Mouse (Mus musculus) neural tube, embryonic 13.5 days (tissue): ENCODE measurements at regions not wholly inside any gene's neighbourhood (a gene's known extent, or its start where the extent isn't known, plus 50 kb on each side); places are given as distances from the start of the nearest gene placed in this dataset.

ENCODE experiments used
- ATAC-seq: fragments of 200-750 bp; cut with Nextera tagmentation; 2 replicates; pipeline ENCODE4 v1.8.0; 2017; ENCODE audit warnings: low read depth, mild to moderate bottlenecking, moderate TSS enrichment, moderate library complexity
- H3K27ac ChIP-seq: fragments of 300-500 bp; sonication (generic); replicated peaks from 2 replicates; pipeline ENCODE4 v1.5.1; 2015; ENCODE audit warnings: moderate library complexity, mild to moderate bottlenecking, inconsistent platforms
- H3K27me3 ChIP-seq: fragments of 300-500 bp; sonication (generic); 2 replicates; pipeline ENCODE4 v1.6.1; 2015; ENCODE audit warnings: mild to moderate bottlenecking, inconsistent platforms
- H3K36me3 ChIP-seq: fragments of 300-500 bp; sonication (generic); 2 replicates; pipeline ENCODE4 v1.6.1; 2015; ENCODE audit warnings: mild to moderate bottlenecking, inconsistent platforms
- H3K4me1 ChIP-seq: fragments of 300-500 bp; sonication (generic); replicated peaks from 2 replicates; pipeline ENCODE4 v1.6.1; 2015; ENCODE audit warnings: inconsistent platforms
- H3K4me2 ChIP-seq: fragments of 300-500 bp; sonication (generic); 2 replicates; pipeline ENCODE4 v1.6.1; 2015; ENCODE audit warnings: inconsistent platforms, mild to moderate bottlenecking, moderate library complexity
- H3K4me3 ChIP-seq: fragments of 300-500 bp; sonication (generic); 2 replicates; pipeline ENCODE4 v1.5.1; 2015; ENCODE audit warnings: mild to moderate bottlenecking, inconsistent platforms
- H3K9ac ChIP-seq: fragments of 300-500 bp; sonication (generic); 2 replicates; pipeline ENCODE4 v1.6.1; 2015; ENCODE audit warnings: moderate library complexity, mild to moderate bottlenecking, inconsistent platforms
- H3K9me3 ChIP-seq: fragments of 300-500 bp; sonication (generic); 2 replicates; pipeline ENCODE4 v1.6.1; 2016; ENCODE audit warnings: inconsistent platforms
- WGBS: fragments of 180-500 bp; shearing (Covaris S2); methylation state at CpG from one replicate; pipeline ENCODE4 v1.1.7; 2015; 5-methylcytosine and 5-hydroxymethylcytosine counted together

DNA sequence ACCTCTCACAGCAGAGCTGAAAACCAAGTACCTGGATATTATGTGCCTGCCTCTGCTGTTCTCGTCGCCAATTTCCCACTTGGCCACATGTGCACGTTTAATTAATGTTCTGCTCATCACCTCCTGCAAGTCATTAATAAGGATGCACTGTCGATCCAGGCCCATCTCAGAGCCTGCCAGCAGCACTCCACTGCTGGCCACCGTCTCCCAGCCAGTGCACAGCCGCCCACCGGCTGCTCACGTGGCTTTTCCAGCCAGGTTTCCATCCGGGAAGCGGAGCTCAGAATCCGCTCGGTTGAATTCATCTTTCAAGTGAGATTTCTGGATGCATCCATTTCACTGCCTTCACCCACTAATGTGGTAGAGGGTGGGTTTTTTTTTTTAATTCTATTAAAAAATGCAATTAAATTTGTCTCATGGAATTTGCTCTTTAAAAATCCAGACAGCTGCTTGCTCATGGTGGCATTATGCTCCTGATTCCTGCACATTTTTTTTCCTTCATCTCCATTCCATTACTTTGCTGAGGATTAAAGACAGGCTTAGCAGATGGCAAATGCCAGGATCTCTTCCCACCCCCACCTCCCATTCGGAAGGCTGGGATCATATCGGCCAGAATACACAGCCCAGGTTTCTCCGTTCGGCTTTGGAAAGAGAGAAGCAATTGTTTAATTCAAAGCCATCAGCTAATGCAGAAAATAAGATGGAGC lies 113.9 kb upstream of the Lmo4 start:
- no peaks in the 10 kb centered on the region for H3K9me3 ChIP-seq
- peak overlapping the region; percentile 18 for H3K9ac ChIP-seq
- peak overlapping the region; percentile 34 for H3K4me2 ChIP-seq
- H3K4me3 ChIP-seq, result no peak overlapping the region
- 42% methylated on average over 16 of the region's 16 CpGs for WGBS
- ATAC-seq, result peak; percentile 88
- H3K27ac ChIP-seq, result peak overlapping the region; percentile 84
- H3K27me3 ChIP-seq, result no peaks in the 10 kb centered on the region
- H3K4me1 ChIP-seq, result peaks cover 21% of the 10 kb centered on the region
- H3K36me3 ChIP-seq, result no peaks in the 10 kb centered on the region

GRCm38 (mm10) chr3:144310748-144311147 lies 105.7 kb upstream of the Lmo4 start:
- Histone ChIP-seq H3K4me1 (peaks cover 2% of the 10 kb centered on the region), H3K36me3 (no peaks in the 10 kb centered on the region), H3K4me3 (no peak overlapping the region), H3K27me3 (no peaks in the 10 kb centered on the region), H3K9ac (no peak overlapping the region), H3K4me2 (no peak overlapping the region), H3K9me3 (no peaks in the 10 kb centered on the region), H3K27ac (no peak overlapping the region)
- ATAC-seq, result no peak
- WGBS, result 90% methylated on average over 5 of the region's 5 CpGs

DNA sequence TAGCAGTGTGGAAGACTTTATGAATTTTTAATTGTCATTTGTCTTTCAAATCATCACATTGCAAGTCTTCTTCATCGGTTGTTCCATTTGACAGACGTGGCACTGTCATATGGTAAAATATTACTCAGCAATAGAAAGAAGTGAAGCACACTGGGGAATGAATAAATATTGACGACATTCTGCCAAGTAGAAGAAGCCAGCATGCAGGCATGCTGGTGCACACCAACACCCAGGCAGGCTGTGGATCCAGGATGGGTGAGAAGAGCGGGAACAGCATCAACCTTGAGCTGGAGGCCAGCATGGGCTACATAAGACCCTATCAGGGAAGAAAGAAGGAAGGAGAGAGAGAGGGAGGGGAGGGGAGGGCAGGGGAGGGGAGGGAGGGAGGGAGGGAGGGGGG lies 103.6 kb upstream of the Lmo4 start:
- H3K36me3 ChIP-seq, result no peaks in the 10 kb centered on the region

DNA sequence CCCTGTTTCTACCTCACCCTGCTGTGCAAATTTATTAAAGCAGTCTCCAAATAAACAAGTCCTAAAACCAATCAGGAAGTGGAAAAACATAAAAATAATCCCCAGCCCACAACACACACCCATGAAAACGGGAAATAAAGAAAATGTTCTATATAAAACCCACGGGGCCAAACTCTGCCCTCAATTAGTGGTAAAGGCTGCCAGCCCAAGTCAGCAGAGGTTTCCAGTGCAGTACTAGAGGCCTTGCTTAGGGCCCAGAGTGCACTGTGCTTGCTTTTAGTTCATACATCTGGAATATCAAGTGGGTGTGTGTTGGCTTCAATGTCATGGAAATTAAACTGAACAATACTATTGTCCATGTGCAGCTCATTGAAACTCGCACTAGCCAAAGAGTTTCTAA lies 102.5 kb upstream of the Lmo4 start:
- Histone ChIP-seq H3K9me3 (no peaks in the 10 kb centered on the region), H3K9ac (no peak overlapping the region), H3K4me3 (no peak overlapping the region), H3K36me3 (no peaks in the 10 kb centered on the region), H3K27me3 (no peaks in the 10 kb centered on the region), H3K4me1 (peaks cover 11% of the 10 kb centered on the region), H3K4me2 (no peak overlapping the region), H3K27ac (no peak overlapping the region)
- ATAC-seq, result no peak
- 72% methylated on average over 3 of the region's 3 CpGs for WGBS

More for the DNA sequence above, 103.6 kb upstream of the Lmo4 start:
- Histone ChIP-seq H3K9me3 (no peaks in the 10 kb centered on the region), H3K4me3 (no peak overlapping the region), H3K9ac (no peak overlapping the region), H3K27me3 (no peaks in the 10 kb centered on the region), H3K27ac (no peak overlapping the region), H3K4me2 (no peak overlapping the region), H3K4me1 (peaks cover 11% of the 10 kb centered on the region)
- 74% methylated on average over 4 of the region's 4 CpGs for WGBS
- no peak for ATAC-seq

DNA sequence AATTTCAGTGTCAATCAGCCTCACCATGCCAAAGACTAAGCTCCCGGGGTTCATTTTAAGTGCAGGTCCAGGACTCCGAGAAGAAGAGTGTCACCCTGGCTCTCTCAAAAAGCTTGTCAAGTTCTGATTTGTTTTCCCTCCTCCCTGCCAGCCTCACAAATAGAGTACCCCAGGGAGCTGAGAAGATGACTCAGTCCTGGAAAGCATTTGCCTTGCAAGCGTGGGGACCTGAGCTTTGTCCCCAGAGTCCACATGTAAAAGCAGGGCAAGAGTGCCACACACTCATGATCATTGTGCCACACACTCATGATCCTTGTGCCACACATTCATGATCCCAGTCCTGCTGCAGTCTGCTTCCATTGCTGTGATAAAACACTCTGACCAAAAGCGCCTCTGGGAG lies 100.4 kb upstream of the Lmo4 start:
- H3K4me2 ChIP-seq, result no peak overlapping the region
- no peaks in the 10 kb centered on the region for H3K36me3 ChIP-seq
- 36% methylated on average over 4 of the region's 4 CpGs for WGBS
- H3K4me1 ChIP-seq, result peaks cover 11% of the 10 kb centered on the region
- H3K9ac ChIP-seq, result no peak overlapping the region
- ATAC-seq, result no peak
- no peak overlapping the region for H3K4me3 ChIP-seq
- H3K27me3 ChIP-seq, result no peaks in the 10 kb centered on the region
- no peak overlapping the region for H3K27ac ChIP-seq
- no peaks in the 10 kb centered on the region for H3K9me3 ChIP-seq

DNA sequence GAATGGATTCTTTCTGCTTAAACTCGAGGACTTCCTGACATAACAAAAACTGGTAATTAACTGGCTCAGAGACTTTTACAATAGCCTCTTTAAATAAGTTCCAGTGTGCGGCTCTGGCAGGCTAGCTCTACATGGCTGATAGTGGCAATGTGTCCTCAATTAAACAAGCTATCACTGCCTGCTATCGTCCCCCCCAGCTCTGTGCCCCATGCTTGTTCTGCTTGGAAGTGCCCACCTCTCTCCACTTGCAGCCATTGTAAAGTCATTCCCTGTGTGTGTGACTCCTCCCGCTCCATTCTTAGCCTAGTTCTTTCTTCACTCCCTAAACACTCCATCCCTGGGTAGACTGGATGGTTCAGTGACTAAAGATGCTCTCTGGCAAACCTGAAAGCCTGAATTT lies 99.9 kb upstream of the Lmo4 start:
- no peak overlapping the region for H3K4me2 ChIP-seq
- no peak overlapping the region for H3K9ac ChIP-seq
- 13% methylated on average over 4 of the region's 4 CpGs for WGBS
- H3K27me3 ChIP-seq, result no peaks in the 10 kb centered on the region
- peaks cover 11% of the 10 kb centered on the region for H3K4me1 ChIP-seq
- 0 out of 2 replicates have a peak overlapping the region, but pooled peaks have one; percentile 9 for H3K27ac ChIP-seq
- H3K9me3 ChIP-seq, result no peaks in the 10 kb centered on the region
- H3K36me3 ChIP-seq, result no peaks in the 10 kb centered on the region
- 0 out of 2 replicates have a peak, but pooled peaks have one; percentile 19 for ATAC-seq
- no peak overlapping the region for H3K4me3 ChIP-seq

DNA sequence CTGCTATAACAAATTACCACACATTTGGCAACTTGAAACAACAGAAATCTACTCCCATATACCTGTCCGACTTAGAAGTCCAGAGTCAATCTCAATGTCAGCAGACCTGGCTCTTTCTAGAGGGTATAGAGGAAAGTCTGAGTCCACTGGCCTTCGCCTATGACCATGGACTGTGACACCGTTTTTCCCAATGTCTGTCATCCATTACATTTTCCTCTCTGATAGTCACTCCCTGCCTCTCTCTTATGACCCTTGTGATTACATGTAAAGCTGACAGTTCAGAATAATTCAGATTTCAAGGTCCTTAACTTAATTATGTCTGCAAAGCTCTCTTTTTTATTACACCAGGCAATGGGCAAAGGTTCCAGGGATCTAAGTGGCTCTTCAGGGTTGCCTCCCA lies 97.6 kb upstream of the Lmo4 start:
- H3K4me2 ChIP-seq, result no peak overlapping the region
- H3K27me3 ChIP-seq, result no peaks in the 10 kb centered on the region
- H3K27ac ChIP-seq, result no peak overlapping the region
- H3K36me3 ChIP-seq, result no peaks in the 10 kb centered on the region
- no peak overlapping the region for H3K9ac ChIP-seq
- no peak overlapping the region for H3K4me3 ChIP-seq
- H3K4me1 ChIP-seq, result peaks cover 11% of the 10 kb centered on the region
- no peaks in the 10 kb centered on the region for H3K9me3 ChIP-seq
- no peak for ATAC-seq
- WGBS, result 90% methylated on average over 3 of the region's 3 CpGs

DNA sequence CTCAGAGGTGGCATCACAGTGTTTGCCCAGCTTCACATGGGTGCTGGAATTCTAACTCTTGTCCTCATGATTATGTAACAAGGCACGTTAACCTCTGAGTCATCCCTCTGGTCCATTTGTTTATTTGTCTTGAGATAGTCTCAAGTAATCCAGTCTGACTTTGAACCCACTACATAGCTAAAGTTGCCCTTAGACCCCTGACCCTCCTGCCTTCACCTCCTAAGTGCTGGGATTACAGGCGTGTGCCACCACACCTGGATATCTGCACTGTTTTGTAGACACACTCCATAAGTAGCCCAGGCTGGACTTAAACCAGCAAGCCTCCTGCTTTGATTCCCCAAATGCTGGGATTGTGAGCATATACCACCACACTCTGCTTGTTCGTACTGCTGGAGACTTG lies 96.0 kb upstream of the Lmo4 start:
- Histone ChIP-seq H3K27ac (no peak overlapping the region), H3K4me3 (no peak overlapping the region), H3K4me2 (no peak overlapping the region), H3K27me3 (no peaks in the 10 kb centered on the region), H3K36me3 (no peaks in the 10 kb centered on the region), H3K9me3 (no peaks in the 10 kb centered on the region), H3K4me1 (peaks cover 11% of the 10 kb centered on the region), H3K9ac (no peak overlapping the region)
- 81% methylated on average over 3 of the region's 3 CpGs for WGBS
- ATAC-seq, result no peak

- H3K4me3 ChIP-seq, result no peak overlapping the region
- 93% methylated on average over 5 of the region's 5 CpGs for WGBS
- ATAC-seq, result no peak
- no peaks in the 10 kb centered on the region for H3K36me3 ChIP-seq
- no peak overlapping the region for H3K4me2 ChIP-seq
- no peaks in the 10 kb centered on the region for H3K9me3 ChIP-seq
- no peak overlapping the region for H3K9ac ChIP-seq
- H3K27me3 ChIP-seq, result no peaks in the 10 kb centered on the region
- no peaks in the 10 kb centered on the region for H3K4me1 ChIP-seq
- H3K27ac ChIP-seq, result no peak overlapping the region
Measured at GRCm38 (mm10) chr3:144299239-144299638, 94.2 kb upstream of the Lmo4 start.

DNA sequence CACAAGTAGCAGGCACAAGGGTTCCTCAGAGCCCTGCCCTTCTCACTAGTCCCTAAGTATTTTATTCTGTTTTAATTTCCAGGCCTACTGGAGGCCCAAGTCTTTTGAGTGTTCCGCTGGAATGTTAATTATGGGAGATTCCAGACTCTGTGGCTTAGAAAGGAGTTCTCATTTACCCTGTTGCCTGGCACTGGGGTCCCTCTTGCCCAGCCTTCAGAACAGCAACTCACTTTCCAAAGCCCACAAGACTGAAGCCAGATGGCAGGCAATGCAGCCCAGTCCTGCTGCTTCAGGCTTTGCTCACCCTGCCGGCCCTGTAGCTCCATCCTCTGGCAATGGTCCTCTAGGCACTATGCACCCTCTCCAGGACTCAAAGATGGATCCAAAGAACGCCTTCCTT lies 84.5 kb upstream of the Lmo4 start:
- WGBS, result 77% methylated on average over 3 of the region's 3 CpGs
- no peak overlapping the region for H3K4me2 ChIP-seq
- H3K36me3 ChIP-seq, result no peaks in the 10 kb centered on the region
- no peak overlapping the region for H3K4me3 ChIP-seq
- ATAC-seq, result no peak
- H3K9me3 ChIP-seq, result no peaks in the 10 kb centered on the region
- no peak overlapping the region for H3K9ac ChIP-seq
- no peaks in the 10 kb centered on the region for H3K27me3 ChIP-seq
- no peak overlapping the region for H3K27ac ChIP-seq
- H3K4me1 ChIP-seq, result no peaks in the 10 kb centered on the region

DNA sequence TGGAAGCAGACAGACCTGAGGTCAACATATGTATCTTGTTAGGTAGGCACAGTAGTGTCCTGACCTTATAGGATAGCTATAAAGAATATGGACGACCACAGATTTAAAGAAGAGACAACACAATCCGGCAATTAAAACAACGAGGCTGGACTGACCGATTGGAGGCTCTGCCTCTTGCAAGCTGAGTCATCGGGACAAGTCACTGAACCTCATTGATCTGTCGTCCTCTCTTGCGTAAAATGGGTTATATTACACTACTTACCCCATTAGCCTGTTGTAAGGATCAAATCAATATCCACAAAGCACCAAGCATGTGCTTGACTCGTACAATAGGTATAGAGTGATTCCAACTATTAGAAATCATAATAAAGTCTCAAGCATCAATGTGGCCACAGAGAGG lies 81.1 kb upstream of the Lmo4 start:
- no peak for ATAC-seq
- no peaks in the 10 kb centered on the region for H3K36me3 ChIP-seq
- H3K27ac ChIP-seq, result no peak overlapping the region
- H3K9ac ChIP-seq, result no peak overlapping the region
- no peak overlapping the region for H3K4me3 ChIP-seq
- no peaks in the 10 kb centered on the region for H3K9me3 ChIP-seq
- no peak overlapping the region for H3K4me2 ChIP-seq
- H3K27me3 ChIP-seq, result no peaks in the 10 kb centered on the region
- no peaks in the 10 kb centered on the region for H3K4me1 ChIP-seq
- WGBS, result 82% methylated on average over 8 of the region's 8 CpGs

GRCm38 (mm10) chr3:144284326-144284725 lies 79.3 kb upstream of the Lmo4 start:
- H3K27ac ChIP-seq, result no peak overlapping the region
- no peak overlapping the region for H3K4me2 ChIP-seq
- no peak overlapping the region for H3K4me3 ChIP-seq
- no peak overlapping the region for H3K9ac ChIP-seq
- 87% methylated on average over 3 of the region's 3 CpGs for WGBS
- H3K27me3 ChIP-seq, result no peaks in the 10 kb centered on the region
- no peaks in the 10 kb centered on the region for H3K4me1 ChIP-seq
- H3K36me3 ChIP-seq, result no peaks in the 10 kb centered on the region
- ATAC-seq, result no peak
- H3K9me3 ChIP-seq, result no peaks in the 10 kb centered on the region

DNA sequence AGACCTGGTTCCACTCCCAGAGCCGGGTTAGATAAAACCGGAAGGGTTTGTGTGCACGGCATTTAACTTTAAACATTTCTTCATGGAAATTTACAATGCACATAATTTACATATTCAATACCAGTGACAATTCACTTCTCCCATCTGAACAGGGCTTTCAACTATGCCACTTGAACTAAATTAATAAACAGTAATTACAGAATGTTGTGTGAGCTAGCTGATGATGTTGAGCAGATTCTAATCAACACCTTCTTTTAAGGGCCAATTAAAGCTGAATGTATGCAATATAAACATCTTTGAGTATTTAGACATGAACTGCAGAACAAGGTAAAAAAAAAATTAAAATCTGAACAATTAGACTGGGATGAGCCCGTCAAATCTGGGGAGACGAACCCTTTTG lies 68.1 kb upstream of the Lmo4 start:
- H3K9me3 ChIP-seq, result no peaks in the 10 kb centered on the region
- no peaks in the 10 kb centered on the region for H3K4me1 ChIP-seq
- H3K4me3 ChIP-seq, result no peak overlapping the region
- no peak for ATAC-seq
- 87% methylated on average over 5 of the region's 5 CpGs for WGBS
- H3K27ac ChIP-seq, result no peak overlapping the region
- no peaks in the 10 kb centered on the region for H3K27me3 ChIP-seq
- no peaks in the 10 kb centered on the region for H3K36me3 ChIP-seq
- H3K9ac ChIP-seq, result no peak overlapping the region
- no peak overlapping the region for H3K4me2 ChIP-seq
